Mouse (Mus musculus): ENCODE measurements around the gene Fh1.

The Fh1 gene

DNA sequence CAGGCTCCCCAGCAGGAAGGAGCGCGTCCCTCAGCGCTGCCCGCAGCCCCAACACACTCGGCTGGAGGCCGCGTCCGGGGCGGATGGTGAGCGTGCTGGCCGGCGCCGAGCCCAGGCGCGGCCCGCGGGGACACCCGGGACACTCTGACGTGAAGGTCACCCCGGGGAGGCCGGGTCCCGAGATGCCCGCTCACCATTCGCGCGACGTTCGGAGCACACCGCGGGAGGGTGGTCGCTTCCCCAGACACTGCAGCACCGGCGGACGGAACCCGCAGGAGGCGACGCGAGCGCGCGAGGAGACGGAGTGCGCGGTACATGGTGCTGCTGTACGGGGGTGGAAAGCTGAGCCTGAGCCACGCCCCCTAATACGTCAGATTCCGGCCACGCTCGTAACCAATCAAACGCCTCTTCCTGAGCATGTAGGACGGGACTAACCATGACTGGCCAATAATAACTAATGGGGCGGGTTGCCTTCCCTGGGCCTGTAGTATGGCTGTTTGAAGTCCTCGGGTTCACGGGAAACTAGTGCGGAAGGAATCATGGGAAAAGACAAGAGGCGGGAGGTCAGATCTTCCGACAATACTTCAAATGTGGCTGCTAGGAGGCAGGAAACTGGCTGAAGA is at the start of gene Fh1:
Gene Fh1, minus strand, starts transcription at position 379 of the 623 bp plus-strand sequence.
- peak; percentile 96 for DNase-seq

DNA sequence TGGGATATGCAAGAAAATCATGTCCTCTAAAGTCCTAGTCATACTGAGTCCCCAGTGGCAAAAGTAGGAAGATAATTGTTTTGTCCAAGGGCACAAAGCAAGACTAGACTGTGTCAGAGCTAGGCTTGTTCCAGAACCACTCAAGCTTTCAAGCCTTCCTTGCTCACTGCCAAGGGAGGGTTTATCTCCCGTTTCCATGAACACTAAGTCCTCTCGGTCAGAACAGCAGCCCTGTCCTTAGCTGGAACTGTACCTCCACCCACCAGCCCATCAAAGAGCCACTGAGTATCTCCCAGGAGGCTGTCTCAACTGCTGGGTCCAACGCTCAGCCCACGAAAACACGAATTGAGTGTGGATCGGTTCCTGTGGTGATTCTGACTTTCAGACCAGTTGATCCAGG is 49.7 kb upstream of the Fh1 start:
- DNase-seq: no peak

DNA sequence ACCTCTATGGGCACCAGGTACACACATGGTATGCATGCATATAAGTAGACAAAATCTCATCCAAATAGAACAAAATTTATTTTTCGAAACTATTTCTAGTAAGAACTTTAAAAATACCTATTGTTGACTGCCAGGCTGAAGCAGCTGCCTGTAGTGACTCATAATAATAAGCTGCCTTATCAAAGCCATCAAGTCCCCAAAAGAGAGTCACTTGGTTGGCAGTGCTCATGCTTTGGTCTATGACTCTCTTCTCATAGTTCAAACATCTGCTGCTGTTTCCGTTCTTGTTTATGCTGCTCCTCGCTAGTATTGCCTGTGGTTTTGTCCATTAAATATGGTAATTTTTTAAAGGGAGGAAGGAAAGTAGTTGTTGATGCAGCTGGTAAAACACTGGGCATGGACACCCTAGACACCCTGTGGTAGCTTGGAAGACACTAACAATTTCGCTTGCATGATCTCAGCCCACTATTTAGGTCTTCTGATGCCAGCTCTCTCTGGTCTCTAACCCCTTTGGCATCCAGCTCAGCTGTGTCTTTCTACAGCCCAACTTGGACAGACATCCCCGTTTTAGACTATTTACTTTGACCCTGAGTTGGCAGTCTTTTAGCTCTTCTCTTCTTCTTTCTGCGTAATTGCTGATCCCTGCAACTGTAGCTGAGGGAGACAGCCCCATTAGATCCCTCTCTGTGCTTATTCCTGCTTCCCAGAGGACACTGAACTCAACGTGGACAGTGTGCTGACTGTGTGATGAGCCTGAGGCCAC is 48.3 kb upstream of the Fh1 start:
- no peak for DNase-seq

DNA sequence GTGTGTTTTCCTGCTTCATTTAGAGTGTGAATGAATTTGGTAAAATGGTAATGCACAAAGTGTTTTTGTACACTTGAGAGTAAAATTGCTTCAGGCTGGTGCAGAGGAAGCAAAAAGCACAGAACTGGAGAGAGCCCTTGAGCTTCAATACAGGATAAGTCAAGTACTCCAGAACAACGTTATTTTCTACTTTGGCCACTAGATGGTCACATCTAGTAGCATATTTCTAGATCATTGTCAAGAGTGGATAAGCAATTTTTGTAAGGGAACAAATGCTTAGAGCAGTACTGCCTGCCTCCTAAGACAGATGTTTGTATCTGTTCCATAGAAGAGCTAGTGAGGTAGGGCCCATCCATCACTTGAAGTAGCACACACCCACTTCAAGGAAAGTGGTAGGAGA is 46.2 kb upstream of the Fh1 start:
- no peak for DNase-seq

DNA sequence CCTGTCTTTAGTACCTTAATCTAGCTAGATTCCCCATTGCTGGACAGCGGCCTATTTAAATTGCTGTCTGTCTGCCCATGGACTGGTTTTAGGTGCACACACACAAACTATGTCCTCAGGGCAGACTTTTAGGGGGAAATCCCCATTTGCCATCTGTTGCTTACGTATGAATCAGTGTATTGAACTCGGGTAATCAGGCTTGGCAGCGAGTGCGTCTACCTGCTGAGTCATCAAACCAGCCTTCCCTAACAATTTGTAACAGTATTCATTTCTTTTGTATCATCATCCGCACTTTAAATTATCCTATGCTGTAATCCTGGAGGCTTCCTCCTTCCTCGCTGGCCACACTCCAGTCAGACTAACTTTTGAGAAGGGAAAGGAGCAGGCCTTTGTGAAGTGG is 44.6 kb upstream of the Fh1 start:
- DNase-seq: no peak

DNA sequence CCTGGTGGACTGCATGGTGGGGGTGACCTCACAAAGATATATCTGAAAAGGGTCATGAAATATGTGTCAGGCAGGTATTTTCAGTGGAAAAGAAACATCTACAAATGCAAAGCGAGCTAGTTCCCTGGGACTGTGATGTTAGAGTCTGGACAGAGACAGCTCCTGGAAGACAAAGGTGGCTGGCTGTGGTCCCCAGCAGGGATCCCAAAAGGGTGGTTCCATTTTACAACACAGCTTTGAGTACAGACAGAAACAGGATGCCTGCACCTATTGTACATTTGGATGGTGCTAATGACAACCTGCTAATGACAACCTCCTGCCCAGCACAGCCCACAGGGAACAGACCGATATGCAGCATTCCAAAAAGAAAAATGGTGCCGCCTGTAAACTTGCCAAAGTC is 44.0 kb upstream of the Fh1 start:
- no peak for DNase-seq

DNA sequence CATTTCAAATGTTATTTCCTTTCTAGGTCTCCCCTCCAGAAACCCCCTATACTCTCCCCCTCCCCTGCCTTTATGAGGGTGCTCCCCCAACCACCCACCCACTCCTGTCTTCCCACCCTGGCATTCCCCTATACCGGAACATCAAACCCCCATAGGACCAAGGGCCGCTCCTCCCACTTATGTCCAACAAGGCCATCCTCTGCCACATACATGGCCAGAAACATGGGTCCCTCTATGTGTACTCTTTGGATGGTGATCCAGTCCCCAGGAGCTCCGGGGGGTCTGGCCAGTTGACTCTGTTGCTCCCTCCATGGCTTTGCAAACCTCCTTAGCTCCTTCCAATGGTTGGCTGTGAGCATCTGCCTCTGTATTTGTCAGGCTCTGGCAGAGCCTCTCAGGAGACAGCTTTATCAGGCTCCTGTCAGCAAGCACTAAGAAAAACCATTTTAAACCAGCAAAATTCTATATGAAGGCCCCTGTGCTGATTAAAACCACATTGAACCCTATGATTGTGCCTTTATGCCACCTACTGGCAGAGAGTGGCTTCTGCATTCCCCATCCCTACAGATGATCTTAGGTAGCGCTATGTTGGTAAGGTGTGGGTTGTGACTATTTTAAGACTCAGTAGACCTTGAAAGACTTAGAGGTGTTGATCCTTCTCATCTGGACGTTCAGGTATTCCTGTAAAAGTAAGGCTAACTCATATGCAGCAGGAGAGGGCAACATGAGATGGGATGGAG is 43.4 kb upstream of the Fh1 start:
- peak; percentile 36 for DNase-seq

DNA sequence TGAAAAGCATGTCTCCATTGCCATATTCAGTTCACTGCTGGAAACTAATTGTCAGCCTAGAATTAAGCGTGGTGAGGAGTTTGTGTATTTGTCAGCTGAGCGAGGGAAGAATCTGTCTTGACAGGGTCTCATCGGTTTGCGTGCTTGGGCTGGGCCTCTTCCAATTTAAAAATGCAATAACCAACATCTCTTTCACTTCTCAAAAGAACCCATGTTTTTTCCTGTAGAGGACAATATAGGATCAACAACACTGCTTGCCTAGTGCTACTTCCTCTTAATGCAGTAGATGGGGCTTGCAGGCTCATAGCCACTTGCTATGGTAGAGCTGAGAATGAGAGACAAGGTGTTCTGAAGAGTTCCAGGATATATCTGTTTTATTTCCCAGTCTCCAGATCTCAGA is 34.5 kb upstream of the Fh1 start:
- DNase-seq: no peak

DNA sequence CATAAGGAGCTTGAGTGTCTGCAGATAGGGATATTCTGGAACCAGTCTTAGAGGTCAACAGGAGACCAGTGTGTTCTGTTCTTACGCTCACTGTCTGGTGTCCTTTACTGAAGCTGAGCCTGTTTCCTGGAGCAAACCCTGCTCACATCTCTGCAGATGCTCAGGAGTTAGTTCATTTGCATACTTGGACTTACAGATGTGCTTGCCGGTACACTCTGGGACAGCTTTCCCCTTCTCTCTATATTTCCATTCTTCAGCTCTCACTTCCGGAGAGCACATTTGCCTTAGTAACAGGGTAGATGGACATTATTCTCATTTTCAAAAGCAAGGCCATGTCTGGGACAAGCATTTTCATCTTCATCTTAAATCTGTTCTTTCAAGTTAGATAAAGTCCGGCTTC is 23.2 kb upstream of the Fh1 start:
- DNase-seq: no peak

DNA sequence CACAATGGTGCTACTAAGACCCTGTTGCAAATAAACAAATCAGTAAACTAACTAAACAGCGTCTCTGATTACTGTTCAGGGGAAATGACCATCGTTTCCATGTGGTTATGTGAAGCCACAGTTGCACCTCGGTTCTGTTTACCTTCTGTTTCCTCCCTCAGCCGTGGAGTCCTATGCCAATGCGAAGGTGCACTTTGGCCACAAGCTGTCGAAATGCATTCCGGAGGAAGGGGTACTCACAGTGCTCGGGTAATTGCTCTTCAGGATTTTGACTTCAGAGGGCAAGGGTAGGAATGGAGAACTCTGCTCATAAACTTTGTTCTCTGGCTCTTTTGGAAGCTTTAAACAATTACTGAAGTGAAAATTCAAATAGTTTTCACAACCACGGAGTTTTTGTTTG is 21.5 kb upstream of the Fh1 start:
- peak; percentile 60 for DNase-seq

DNA sequence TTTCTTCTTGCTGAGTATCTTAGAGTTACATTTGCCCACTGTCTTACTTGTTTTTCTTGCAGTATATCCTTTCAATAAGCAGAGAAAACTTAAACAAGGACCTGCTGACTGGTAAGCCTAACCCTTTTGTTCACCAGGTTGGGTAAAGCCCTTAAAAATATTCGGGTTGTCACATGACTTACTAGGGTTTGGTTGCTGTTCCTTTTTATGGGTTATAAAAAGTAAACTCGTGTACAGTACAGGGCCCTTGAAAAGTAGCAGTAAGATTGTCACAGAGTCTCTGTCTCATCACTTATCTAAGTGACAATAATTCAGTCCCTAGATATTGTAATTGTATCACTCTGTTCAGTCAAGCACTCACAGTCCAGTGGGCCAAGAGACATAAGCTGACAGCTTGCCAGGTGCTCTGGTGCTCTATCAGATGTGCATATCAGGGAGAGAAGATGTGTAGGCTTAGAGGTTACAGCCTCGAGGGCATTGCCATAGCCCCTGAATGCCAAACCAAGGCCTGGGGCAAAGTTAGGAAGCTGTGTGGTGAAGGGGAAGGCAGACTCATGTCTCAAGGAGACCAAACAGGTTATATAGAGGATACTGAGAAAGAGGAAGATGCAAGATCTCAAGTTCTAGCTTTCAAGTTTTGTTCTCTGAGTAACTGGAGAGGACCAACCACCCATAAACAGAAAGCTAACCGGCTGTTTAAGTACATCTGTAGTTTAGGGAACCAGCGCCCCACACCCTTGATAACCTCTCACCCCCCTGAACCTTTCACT is 18.2 kb upstream of the Fh1 start:
- no peak for DNase-seq

DNA sequence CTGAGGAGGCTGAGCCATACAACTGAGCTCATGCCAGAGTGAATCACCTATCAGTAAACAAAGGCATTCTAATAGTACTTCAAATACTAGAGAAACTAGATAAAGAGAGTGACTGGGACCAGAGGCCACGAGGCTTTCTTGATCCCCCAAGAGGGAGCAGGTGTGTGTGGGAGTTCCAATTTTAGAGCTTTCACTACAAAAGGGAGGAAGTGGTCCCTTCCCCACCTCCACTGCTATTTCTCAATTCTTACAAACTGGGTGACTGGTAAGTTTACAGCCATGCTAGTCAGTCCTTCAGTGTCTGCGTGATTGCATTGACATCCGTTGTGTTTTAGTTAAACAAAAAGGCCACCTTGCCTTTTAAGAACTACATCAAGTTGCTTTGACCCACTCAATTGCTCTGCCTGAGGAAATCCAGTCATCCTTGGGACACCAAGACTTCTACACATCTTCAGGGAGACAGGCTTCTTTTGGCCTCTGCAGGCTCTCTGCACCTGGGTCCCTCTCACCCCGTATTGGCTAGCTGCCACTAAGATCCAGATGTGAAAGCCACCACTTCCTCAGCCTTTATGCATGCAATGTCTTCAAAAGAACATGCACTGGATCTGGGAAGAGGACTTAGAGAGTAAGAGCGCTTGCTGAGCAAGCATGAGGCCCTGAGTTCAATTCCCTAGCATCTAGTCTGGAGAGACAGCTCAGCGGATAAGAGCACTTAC is 15.2 kb upstream of the Fh1 start:
- no peak for DNase-seq

DNA sequence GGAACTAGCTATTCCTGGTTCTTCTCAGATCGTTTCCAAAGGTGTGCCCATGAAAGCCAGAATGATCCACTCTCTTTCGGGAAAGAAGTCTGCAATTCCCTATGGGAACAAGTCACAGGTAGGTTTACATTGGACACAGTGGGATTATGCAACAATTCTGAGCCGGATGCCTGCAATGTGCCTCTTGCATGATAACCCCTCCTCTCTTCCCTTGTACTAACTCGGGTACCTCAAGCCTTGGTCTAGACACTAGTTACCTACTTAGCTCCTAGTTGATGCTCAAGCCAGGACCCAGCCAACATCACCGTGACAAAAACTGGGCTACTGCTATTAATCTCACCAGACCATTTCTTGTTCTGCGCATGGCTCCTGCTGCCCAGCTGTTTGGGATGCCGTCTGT is 13.6 kb upstream of the Fh1 start:
- DNase-seq: no peak

DNA sequence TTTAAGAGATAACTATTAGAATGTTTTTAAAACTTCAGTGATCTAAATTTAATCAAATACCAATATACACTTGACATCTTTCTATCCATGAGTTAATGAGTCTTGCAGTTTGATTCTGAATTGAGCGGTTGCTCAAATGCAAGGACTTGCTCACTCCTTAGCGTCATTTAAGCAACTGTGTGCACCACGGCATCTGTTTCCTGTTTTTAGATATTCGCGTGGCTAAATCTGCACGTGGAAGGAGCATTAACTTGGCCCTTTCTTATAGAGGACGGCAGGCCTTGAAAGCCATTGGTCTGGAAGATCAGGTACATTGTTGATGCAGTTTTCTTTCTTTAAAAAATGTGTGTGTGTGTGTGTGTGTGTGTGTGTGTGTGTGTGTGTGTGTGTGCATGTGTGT is 12.2 kb upstream of the Fh1 start:
- DNase-seq: no peak

DNA sequence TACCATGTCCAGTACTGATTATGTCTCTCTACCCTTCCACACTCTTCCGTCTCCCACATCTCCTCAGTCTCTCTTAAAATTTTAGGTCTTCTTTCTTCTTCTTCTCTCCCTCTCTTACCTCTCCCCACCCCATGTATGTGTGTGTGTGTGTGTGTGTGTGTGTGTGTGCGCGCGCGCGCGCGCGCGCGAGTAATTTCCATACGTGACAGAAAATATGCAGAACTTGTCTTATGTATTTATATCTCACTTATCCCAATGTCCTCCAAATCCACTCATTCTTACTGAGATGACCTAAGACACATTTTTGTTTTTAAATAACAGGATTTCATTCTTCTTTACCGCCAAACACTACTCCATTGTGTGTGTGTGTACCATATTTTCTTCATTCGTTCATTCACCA is 7.0 kb upstream of the Fh1 start:
- DNase-seq: no peak

DNA sequence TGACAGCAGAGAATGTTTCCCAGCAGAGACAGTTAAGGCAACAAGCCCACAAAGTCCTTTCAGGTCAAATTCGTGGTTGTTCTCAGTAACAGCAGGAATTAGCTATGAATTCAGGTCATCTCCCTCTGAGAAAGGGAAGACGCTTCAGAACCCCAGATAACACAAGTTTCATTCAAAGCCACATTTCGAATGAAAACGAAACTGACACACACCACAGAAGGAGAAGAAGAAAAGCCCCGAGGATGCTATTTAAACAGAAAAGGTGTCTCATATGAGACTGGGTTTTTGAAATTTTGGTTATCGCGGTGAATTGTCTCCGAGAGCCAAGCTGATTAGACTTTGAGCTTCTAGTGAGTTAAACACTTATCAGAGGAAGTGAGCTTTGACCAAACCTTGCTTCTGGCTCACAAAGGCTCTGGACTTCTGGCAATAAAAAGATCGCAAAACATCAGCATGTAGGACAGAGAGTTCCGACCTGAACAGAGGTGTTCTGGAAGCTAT is 6.3 kb upstream of the Fh1 start:
- DNase-seq: peak; percentile 59

DNA sequence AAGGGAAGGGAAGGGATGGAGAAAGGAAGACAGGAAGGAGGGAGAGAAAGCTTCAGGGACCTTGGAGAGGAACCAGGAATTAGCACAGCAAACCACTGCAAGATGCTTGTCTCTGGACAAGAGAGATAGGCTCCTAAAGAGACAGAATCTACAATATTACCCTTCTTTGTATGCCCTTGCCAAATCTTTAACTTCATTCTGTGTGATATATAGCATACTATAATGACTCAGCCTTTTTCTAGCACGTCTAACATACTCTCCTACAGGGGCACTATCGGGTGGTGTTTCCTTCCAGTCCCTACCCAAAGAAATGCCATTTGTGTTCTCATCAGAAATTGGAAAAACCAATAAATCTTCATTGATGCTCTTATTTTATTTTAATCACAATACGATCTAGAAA is 5.6 kb upstream of the Fh1 start:
- DNase-seq: no peak

DNA sequence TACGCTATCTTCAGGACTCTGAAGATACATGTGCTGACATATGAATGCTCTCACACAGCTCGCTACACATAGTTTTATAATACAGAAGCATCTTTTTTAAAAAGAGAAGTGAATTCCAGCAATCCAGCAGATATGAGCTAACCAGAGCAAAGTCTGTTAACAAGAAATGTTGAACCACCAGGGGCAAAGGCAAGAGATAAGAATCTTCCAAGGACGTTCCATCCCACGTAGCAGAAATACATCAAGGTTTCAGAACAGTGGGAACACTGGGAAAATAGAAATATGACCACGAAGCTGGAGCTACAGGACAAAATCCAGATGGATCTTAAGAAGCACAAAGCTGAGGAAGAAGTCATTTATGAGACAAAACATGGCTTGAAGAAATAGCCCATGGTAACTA is 4.9 kb upstream of the Fh1 start:
- DNase-seq: no peak

DNA sequence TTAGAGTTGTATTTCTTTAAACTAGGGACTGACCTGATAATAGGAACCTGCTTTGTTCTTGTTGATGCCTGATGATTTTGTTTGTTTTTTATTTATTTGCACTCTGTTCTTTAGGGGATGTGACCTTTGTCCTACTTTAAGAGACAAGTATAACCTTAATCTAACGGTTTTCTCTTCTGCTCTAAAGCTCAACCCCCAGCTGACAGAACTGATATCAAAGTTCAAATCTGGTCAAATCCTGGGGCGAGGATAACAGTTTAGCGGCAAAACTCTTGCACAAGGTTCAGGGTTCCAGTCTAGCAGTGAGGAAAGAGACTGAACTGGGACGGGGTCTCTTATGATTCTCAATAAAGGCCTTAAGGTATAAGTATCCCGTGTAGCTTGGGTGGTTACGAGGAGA is 3.8 kb upstream of the Fh1 start:
- no peak for DNase-seq

DNA sequence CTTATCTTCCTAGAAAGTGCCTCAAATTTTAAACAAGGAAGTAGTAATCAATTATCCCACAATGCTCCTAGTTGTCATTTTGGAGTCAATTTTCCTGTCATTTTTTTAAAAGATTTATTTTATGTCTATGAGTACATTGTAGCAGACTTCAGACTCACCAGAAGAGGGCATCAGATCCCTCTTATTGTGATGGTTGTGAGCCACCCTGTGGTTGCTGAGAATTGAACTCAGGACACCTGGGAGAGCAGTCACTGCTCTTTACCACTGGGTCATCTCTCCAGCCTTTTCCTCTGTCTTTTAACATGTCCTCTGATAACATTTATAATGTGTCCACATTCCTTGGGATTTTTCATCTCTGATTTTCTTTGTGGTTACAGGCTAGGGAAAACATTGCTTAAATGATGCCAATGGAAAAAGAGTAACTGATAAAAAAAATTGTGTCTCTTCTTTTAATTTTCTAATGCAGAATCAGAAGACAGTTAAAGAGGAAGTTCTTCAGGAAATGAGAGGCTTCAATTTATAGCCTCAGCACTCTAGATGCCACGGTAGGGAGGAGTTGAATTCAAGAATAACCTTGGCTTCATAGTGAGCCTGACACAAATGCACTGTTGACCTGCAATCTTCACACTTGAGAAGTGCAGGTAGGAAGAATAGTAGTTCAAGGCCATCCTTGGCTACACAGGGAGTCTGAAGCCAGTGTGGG is 706 bp upstream of the Fh1 start:
- no peak for DNase-seq

DNA sequence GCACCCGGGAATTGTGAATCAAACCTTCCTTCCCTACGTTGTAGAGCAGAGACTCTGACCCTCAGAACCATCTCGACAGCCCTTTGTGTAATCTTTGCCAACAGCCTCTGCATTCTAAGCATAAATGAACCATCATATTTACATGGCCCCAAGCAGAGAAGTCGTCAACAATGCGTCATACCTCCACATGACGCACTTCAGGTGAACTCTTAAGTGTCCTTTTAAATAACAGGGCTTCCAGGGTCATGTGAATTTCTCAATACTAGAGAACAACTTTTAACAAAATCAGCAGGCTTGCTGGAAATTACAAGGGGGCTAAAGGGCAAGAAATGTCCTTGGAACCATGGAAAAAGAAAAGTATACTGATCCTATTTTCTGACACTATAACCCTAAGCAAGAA is 1.8 kb downstream of the Fh1 start:
- no peak for DNase-seq
